Mouse (Mus musculus) midbrain, embryonic 13.5 days (tissue): Measurements from ENCODE around the gene Gm10130. TPM values are rescaled to one million over a fixed set of nuclear protein-coding genes. Genes with fewer than 3 reads are reported as not detected.
"Not testable (repeated sequence)": the region's sequence is repeated elsewhere in the genome, so short reads cannot be mapped to it uniquely, and the experiment has no call there.

ENCODE experiments used
- ATAC-seq: fragments of 200-750 bp; cut with Nextera tagmentation; 2 replicates; pipeline ENCODE4 v1.8.0; 2017; ENCODE audit warnings: mild to moderate bottlenecking, moderate TSS enrichment, moderate library complexity
- H3K27ac ChIP-seq: fragments of 300-500 bp; sonication (generic); 2 replicates; pipeline ENCODE4 v1.5.1; 2015; ENCODE audit warnings: inconsistent platforms, mild to moderate bottlenecking, moderate library complexity
- H3K27me3 ChIP-seq: fragments of 300-500 bp; sonication (generic); 2 replicates; pipeline ENCODE4 v1.6.1; 2015; ENCODE audit warnings: mild to moderate bottlenecking, inconsistent platforms
- H3K36me3 ChIP-seq: fragments of 300-500 bp; sonication (generic); 2 replicates; pipeline ENCODE4 v1.6.1; 2015; ENCODE audit warnings: mild to moderate bottlenecking, inconsistent platforms
- H3K4me1 ChIP-seq: fragments of 300-500 bp; sonication (generic); replicated peaks from 2 replicates; pipeline ENCODE4 v1.6.1; 2015; ENCODE audit warnings: inconsistent platforms
- H3K4me2 ChIP-seq: fragments of 300-500 bp; sonication (generic); replicated peaks from 2 replicates; pipeline ENCODE4 v1.6.1; 2015; ENCODE audit warnings: moderate library complexity, mild to moderate bottlenecking, inconsistent platforms
- H3K4me3 ChIP-seq: fragments of 300-500 bp; sonication (generic); replicated peaks from 2 replicates; pipeline ENCODE4 v1.5.1; 2015; ENCODE audit warnings: mild to moderate bottlenecking, inconsistent platforms
- H3K9ac ChIP-seq: fragments of 300-500 bp; sonication (generic); replicated peaks from 2 replicates; pipeline ENCODE4 v1.6.1; 2015; ENCODE audit warnings: mild to moderate bottlenecking, inconsistent platforms
- H3K9me3 ChIP-seq: fragments of 300-500 bp; sonication (generic); 2 replicates; pipeline ENCODE4 v1.6.1; 2016; ENCODE audit warnings: mild to moderate bottlenecking, inconsistent platforms
- WGBS: fragments of 180-500 bp; shearing (Covaris S2); methylation state at CpG from one replicate; pipeline ENCODE4 v1.1.7; 2015; 5-methylcytosine and 5-hydroxymethylcytosine counted together
- polyA plus RNA-seq: library from polyadenylated mRNA; unstranded; fragments of >200 nt; fragmentation: Nextera tagmentation; extraction: Ambion mirVana; gene quantifications from 2 replicates; pipeline ENCODE4 v1.2.1, GENCODE M21; 2015

Gm10130 gene
- polyA plus RNA-seq, 1 experiment from 2014 or later = 1.6 TPM

GRCm38 (mm10) chr2:150390198-150390597 lies 66.7 kb downstream of the Gm10130 start:
- no peak for ATAC-seq
- Histone ChIP-seq H3K9me3 (0 out of 2 replicates have a peak, but pooled peaks cover 7% of the 10 kb centered on the region), H3K36me3 (no peaks in the 10 kb centered on the region), H3K4me1 (no peaks in the 10 kb centered on the region), H3K4me3 (no peak overlapping the region), H3K27me3 (no peaks in the 10 kb centered on the region), H3K4me2 (no peak overlapping the region), H3K27ac (no peak overlapping the region), H3K9ac (no peak overlapping the region)
- WGBS = 88% methylated on average over 1 of the region's 1 CpGs

DNA sequence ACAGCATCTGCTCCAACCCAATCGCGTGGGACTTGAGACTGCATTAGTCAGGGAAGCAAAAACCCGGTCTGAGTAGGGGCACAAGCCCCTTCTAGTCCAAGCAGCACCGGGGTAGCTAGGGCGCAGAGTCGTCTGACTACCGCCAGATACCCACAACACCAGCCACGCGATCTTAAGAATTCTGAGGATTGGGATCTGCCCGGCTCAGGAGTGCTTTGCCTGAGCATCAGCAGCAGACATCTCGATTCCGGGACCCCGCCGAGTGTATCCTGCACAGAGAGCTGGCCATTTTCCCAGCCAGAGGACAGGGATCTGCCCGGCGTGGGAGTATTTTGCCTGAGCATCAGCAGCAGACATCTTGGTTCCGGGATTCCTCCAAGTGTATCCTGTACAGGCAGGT lies 88.6 kb downstream of the Gm10130 start:
- not testable (repeated sequence) for H3K27me3 ChIP-seq, ATAC-seq, H3K4me2 ChIP-seq, H3K4me3 ChIP-seq, H3K4me1 ChIP-seq, H3K9ac ChIP-seq, H3K27ac ChIP-seq
- H3K36me3 ChIP-seq = peaks cover 25% of the 10 kb centered on the region
- peaks cover 21% of the 10 kb centered on the region for H3K9me3 ChIP-seq
- WGBS = 93% methylated on average over 17 of the region's 17 CpGs

Other genes with a start within 250 kb of the Gm10130 start
- 9.9 and 10.9 TPM in 2 replicates for gene Zfp120, start 187.0 kb upstream of the Gm10130 start, polyA plus RNA-seq
- gene Gm10770, start 144.0 kb upstream of the Gm10130 start, polyA plus RNA-seq = not detected in 2 replicates
- gene Gm14139, start 141.9 kb upstream of the Gm10130 start, polyA plus RNA-seq = not detected in 2 replicates
- 11.3 and 11.5 TPM in 2 replicates for gene Zfp937, start 105.6 kb upstream of the Gm10130 start, polyA plus RNA-seq
- 2.9 and 3.6 TPM in 2 replicates for gene Gm21994, start 68.1 kb upstream of the Gm10130 start, polyA plus RNA-seq
- not detected in 2 replicates for gene Gm14124, start 66.2 kb upstream of the Gm10130 start, polyA plus RNA-seq
- gene 3300002I08Rik, start 39.1 kb downstream of the Gm10130 start, polyA plus RNA-seq = 13.4 and 15.5 TPM in 2 replicates
- 8.6 and 9.2 TPM in 2 replicates for gene Zfp442, start 127.8 kb downstream of the Gm10130 start, polyA plus RNA-seq
- gene Zfp345, start 161.4 kb downstream of the Gm10130 start, polyA plus RNA-seq = not detected in 2 replicates
- 0.16 TPM in 1 of 2 replicates, not detected in the other for gene Cst7, start 246.7 kb downstream of the Gm10130 start, polyA plus RNA-seq